34 mouse cellular contexts compared by ENCODE assay signal in genomic region chr3:103839711-103840110, GRCm38 (mm10). TPM values are rescaled to one million over a fixed set of nuclear protein-coding genes. Genes with fewer than 3 reads are reported as not detected.
DNase-seq lines count a peak whose midpoint lies in the region; ATAC-seq lines count a peak whose summit lies in the region.
"Had no signal": no experiment of that assay in that cellular context is flagged by ENCODE, and none has a peak within 500 bp of the region (broad histone marks: within the 10 kb centered on the region; RNA-seq: fewer than 3 reads in every experiment).

No protein-coding gene starts in this region.

- no peak for ATAC-seq in kidney, embryonic 16.5 days (ENCODE audit: low FRiP score, low TSS enrichment)
- ATAC-seq: activated CD4-positive, CD25-positive, alpha-beta regulatory T cell, adult 4 months; forebrain, embryonic 15.5 days; hindbrain, postnatal 0 days; Patski had no signal

- no peak overlapping the region for H3K4me2 ChIP-seq in kidney, embryonic 16.5 days (replicated peaks; ENCODE audit: low read depth, low read length)
- H3K4me2 ChIP-seq: embryonic facial prominence, embryonic 13.5 days; forebrain, embryonic 12.5 days; forebrain, embryonic 15.5 days; heart, embryonic 13.5 days; hindbrain, embryonic 14.5 days had no signal

- H3K9me3 ChIP-seq in kidney, embryonic 16.5 days (ENCODE audit: low read length), result peaks cover 1% of the 10 kb centered on the region; the same call in 1 of the 2 replicates
- H3K9me3 ChIP-seq: embryonic facial prominence, embryonic 10.5 days; embryonic facial prominence, embryonic 13.5 days; forebrain, embryonic 12.5 days; forebrain, embryonic 15.5 days; heart, embryonic 10.5 days had no signal

- no peaks in the 10 kb centered on the region for H3K27me3 ChIP-seq in kidney, embryonic 16.5 days (ENCODE audit: insufficient read depth, low read length)
- H3K27me3 ChIP-seq: CH12.LX; embryonic facial prominence, embryonic 13.5 days; forebrain, embryonic 12.5 days; forebrain, embryonic 15.5 days; heart, embryonic 13.5 days; Patski had no signal

- H3K4me3 ChIP-seq in kidney, embryonic 16.5 days (ENCODE audit: low read length), result no peak overlapping the region
- H3K4me3 ChIP-seq: embryonic facial prominence, embryonic 10.5 days; embryonic facial prominence, embryonic 13.5 days; erythroblast, embryonic 14.5 days; forebrain, embryonic 12.5 days; forebrain, embryonic 15.5 days; heart, adult 2 months; heart, embryonic 10.5 days; heart, embryonic 13.5 days had no signal

- WGBS in kidney, embryonic 16.5 days, result 92% methylated on average over 6 of the region's 6 CpGs

- no peak overlapping the region for H3K9ac ChIP-seq in kidney, embryonic 16.5 days (replicated peaks; ENCODE audit: low read length)
- H3K9ac ChIP-seq: embryonic facial prominence, embryonic 13.5 days; forebrain, embryonic 12.5 days; forebrain, embryonic 15.5 days; heart, embryonic 13.5 days; hindbrain, embryonic 14.5 days had no signal

- peak; percentile 22 for DNase-seq in kidney, adult 18-20 months
- no peak for DNase-seq in kidney, postnatal 4 days
- DNase-seq in kidney, adult 9 months, result peak; percentile 41
- DNase-seq in ES-CJ7 (ENCODE audit: low read depth, low spot score), result peak; percentile 11
- DNase-seq in ZHBTc4 (ENCODE audit: low read depth, low spot score), result peak; percentile 72
- DNase-seq in urinary bladder, adult 18-20 months (ENCODE audit: low spot score in 2 of 2), result no peak
- DNase-seq: adrenal gland, adult 8-10 months; adrenal gland, postnatal 25 days; B cell, adult 2 months; cerebellum, adult 11-12 months; cerebellum, adult 8-10 months; cerebellum, postnatal 10 days; cerebellum, postnatal 36 days; embryo, embryonic 11 days; gastrocnemius, postnatal 10 days; gastrocnemius, postnatal 36 days; heart, adult 2 months; heart, postnatal 14 days; heart, postnatal 4 days had no signal

- no peaks in the 10 kb centered on the region for H3K4me1 ChIP-seq in kidney, embryonic 16.5 days (ENCODE audit: insufficient read depth, low read length)
- H3K4me1 ChIP-seq: embryonic facial prominence, embryonic 10.5 days; forebrain, embryonic 12.5 days; forebrain, embryonic 15.5 days; heart, embryonic 10.5 days; heart, embryonic 13.5 days had no signal

- no peaks in the 10 kb centered on the region for H3K36me3 ChIP-seq in kidney, embryonic 16.5 days (ENCODE audit: insufficient read depth, low read length)
- H3K36me3 ChIP-seq: embryonic facial prominence, embryonic 10.5 days; embryonic facial prominence, embryonic 13.5 days; forebrain, embryonic 12.5 days; forebrain, embryonic 15.5 days; G1E; heart, embryonic 10.5 days; heart, embryonic 13.5 days had no signal

- H3K27ac ChIP-seq in kidney, embryonic 16.5 days (ENCODE audit: low read length), result no peak overlapping the region
- H3K27ac ChIP-seq: embryonic facial prominence, embryonic 10.5 days; embryonic facial prominence, embryonic 13.5 days; forebrain, embryonic 12.5 days; forebrain, embryonic 15.5 days; heart, adult 2 months; heart, embryonic 10.5 days; heart, embryonic 13.5 days; hindbrain, embryonic 14.5 days; hindbrain, postnatal 0 days had no signal

RNA-seq across cellular contexts. Expression of gene Bcl2l15, which starts 7.3 kb away (rescaled TPM):
- polyA plus RNA-seq in kidney, embryonic 16.5 days (2015; fragmentation: Nextera tagmentation; extraction: Ambion mirVana), result 0.14 TPM in 1 of 2 replicates, not detected in the other
- polyA plus RNA-seq: G1E; heart, adult 2 months; heart, embryonic 13.5 days had no signal

RNA-seq across cellular contexts. Expression of gene Ptpn22, which starts 19.9 kb away (rescaled TPM):
- polyA plus RNA-seq in kidney, embryonic 16.5 days (2015; fragmentation: Nextera tagmentation; extraction: Ambion mirVana), result 0.80 and 0.82 TPM in 2 replicates
- polyA plus RNA-seq: erythroblast, embryonic 14.5 days; G1E; hindbrain, embryonic 11.5 days had no signal

RNA-seq across cellular contexts. Expression of gene Gm43064, which starts 30.3 kb away (rescaled TPM):
- 0.11 TPM in 1 of 2 replicates, not detected in the other for polyA plus RNA-seq in kidney, embryonic 16.5 days (2015; fragmentation: Nextera tagmentation; extraction: Ambion mirVana)
- polyA plus RNA-seq: embryonic facial prominence, embryonic 10.5 days; forebrain, embryonic 12.5 days; forebrain, embryonic 15.5 days; heart, adult 2 months; heart, embryonic 10.5 days had no signal

RNA-seq across cellular contexts. Expression of gene Ap4b1, which starts 30.4 kb away (rescaled TPM):
- polyA plus RNA-seq in kidney, embryonic 16.5 days (2015; fragmentation: Nextera tagmentation; extraction: Ambion mirVana), result 22.3 and 22.8 TPM in 2 replicates

RNA-seq across cellular contexts. Expression of gene Dclre1b, which starts 30.5 kb away (rescaled TPM):
- polyA plus RNA-seq in kidney, embryonic 16.5 days (2015; fragmentation: Nextera tagmentation; extraction: Ambion mirVana), result 29.8 and 31.2 TPM in 2 replicates

Comparison
In these comparisons a context has a peak if more than half of its experiments do, and no peak if none do; other contexts are left out.
1. DNase-seq: peak in kidney, adult 18-20 months (single experiment), kidney, adult 9 months (single experiment), ES-CJ7 (single experiment) and ZHBTc4 (single experiment); none in kidney, postnatal 4 days (0 of 2) and urinary bladder, adult 18-20 months (0 of 2).